Mouse (Mus musculus): ENCODE data around the gene Hoxc5.

The Hoxc5 gene

DNA sequence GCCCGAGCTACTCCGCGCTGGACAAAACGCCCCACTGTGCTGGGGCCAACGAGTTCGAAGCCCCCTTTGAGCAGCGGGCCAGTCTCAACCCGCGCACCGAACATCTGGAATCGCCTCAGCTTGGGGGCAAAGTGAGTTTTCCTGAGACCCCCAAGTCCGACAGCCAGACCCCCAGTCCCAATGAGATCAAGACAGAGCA, at the start of gene Hoxc5:
TSS of gene Hoxc5 (plus strand) at position 132 of the 199 bp plus-strand sequence.
- in situ Hi-C loops (cut with MseI, MboI): no loop called here

DNA sequence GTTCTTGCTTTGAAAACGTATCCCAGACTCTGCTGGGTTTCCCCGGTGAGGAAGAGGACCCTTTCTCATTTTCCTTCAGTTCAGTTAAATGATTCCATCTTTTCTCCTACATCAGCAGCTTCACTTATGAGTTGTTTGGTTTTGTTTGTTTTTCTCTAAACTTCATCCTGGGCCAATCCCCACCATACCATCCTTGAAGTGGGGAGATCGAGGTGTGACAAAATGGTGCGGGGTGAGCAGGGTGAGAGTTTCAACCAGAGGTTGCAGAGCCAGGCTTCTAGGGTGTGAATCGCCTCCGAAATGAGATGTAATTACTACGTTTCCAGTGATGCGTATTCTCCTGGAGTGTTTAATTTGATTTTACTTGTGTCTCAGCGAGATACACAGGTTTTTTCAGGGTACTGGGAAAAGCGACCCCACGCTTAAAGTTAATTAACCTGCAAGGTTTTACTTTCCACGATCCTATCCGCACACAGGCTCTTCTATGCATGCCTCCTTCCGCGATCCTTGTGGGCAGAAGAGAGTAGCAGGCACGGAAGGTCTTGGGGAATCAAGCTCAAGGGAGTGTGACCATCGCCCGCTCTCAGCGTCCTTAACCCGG, 49.2 kb upstream of the Hoxc5 start:
- in situ Hi-C loops (cut with MseI, MboI): no loop called here

DNA sequence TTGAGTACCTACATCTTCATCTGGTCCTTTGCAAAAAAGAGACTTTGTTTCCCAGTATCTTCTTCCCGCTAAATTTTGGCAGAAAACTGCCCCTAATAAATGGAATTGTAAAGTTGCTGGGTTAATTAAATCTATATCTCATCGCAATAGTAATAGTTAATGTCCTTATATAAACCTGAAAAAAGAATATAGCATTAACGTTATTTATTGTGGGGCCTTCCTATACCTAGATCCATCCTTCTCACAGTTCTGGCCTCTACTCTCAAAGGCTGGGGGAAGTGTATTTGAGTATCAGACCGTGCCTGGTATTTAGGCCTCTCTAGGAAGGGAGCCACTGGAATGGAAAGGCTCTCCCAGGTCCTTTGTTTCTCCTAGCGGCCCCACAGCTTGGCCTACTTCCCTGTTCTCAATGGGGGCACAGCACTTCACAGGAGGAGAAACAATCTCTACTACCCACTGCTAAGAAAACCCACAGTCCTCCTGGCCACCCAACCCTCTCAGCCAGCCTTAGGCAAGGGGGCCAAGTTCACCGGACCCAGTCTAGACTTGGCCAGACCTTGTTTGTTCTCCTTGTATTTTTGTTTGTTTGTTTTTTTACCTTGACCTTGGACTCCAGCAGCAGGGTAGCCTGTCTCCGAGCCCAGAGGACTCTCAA, 48.5 kb upstream of the Hoxc5 start:
- in situ Hi-C loops (cut with MseI, MboI): no loop called here

DNA sequence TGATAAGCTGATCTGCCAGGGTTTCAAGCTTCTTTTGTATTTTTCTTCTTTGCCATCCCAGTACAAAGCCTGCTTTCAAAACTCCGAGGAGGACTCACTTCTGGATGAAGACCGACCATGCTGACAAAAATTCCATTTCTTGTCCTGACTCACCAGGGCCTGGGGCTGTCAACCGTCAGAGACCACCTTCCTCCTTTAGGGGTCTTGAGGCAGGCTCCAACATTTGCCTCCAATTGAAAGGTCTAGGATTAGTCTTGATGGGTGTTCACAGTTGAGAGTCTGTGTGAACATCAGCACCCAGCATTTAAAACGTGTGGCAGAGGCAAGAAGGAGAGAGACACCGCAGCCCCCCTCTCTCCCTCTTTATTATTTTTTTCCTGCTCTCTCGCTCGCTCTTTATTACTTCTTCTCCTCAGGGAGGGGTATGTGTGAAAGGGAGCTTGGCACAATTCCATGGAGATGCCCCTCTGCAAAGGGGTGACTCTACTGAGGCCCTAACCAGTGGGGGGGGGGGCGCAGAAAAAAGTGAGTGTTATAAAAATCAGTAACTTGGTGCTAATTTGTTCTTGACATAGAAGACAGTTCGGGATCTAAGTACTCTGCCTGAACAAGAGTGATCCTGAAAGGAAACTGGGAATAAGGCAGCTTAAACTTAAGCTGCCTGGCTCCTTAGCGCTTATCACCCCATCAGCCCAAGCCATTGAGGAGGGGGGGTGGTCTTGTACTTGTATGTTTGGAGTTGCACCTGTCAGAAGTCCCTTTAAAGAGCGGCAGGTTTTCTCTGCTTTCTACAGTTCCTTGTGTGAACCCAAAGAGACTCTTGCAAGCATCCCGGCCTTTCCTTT, 47.7 kb upstream of the Hoxc5 start:
- in situ Hi-C loops (cut with MseI, MboI): no loop called here

DNA sequence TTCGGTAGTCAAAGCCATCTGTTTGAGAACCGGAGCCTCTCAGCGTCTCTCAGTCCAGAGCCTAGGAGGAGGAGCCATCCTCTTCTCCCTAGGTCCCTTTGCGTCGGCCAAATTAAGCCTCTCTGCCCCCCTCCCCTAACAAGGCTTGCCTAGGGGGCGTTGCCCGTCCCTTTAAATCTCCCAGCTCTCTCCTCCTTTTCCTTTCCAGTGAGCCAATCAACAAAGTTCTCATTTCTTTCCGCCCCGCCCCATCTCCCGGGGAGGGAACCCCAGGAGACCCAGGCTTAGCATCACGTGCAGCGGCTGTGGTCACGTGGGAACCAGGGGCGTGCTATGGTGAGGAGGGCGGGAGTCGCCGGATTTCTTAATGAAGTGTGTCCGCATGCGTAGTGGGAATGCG, 46.6 kb upstream of the Hoxc5 start:
- in situ Hi-C loops (cut with MseI, MboI): no loop called here

DNA sequence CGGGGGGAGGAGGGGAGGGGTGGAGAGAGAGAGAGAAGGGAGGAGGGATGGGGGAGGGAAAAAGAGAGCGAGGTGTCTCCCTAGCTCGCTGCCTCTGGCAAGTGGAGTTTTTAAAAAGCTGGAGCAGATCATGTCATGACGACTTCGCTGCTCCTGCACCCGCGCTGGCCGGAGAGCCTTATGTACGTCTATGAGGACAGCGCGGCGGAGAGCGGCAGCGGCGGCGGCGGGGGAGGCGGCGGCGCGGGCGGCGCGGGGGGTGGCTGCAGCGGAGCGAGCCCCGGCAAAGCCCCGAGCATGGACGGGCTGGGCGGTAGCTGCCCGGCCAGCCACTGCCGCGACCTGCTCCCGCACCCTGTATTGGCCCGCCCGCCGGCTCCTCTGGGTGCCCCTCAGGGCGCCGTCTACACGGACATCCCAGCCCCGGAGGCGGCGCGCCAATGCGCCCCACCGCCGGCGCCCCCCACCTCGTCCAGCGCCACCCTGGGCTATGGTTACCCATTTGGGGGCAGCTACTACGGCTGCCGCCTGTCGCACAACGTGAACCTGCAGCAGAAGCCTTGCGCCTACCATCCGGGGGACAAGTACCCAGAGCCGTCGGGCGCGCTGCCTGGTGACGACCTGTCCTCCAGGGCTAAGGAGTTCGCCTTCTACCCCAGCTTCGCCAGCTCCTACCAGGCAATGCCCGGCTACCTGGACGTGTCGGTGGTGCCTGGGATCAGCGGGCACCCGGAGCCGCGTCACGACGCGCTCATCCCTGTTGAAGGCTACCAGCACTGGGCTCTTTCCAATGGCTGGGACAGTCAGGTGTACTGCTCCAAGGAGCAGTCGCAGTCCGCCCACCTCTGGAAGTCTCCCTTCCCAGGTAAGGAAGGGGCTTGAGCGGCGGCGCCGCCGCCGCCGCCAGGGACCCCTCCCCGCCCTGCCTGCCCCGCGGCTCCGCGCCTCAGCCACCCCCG, 45.9 kb upstream of the Hoxc5 start, which contains the start of gene Hoxc13:
TSS of gene Hoxc13 (plus strand) at position 51 of the 959 bp plus-strand sequence.
- in situ Hi-C loops (cut with MseI, MboI): no loop called here

DNA sequence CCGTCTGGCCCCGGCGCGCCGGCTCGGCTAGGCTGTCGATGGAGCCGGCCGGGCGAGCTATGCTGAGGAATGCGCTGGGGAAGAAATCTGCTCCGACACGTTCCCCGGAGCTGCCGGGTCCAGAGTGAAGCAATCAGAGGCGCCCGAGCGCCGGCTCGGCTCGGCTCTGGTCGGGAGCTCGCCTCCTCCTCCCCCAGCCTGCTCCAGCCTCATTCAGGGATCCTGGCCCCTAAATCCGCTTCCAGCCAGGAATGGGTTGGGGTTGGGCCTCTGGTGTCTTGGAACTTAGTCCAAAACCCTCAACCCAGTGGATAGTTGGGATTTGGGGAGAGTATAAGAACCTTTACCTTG, 45.3 kb upstream of the Hoxc5 start:
- in situ Hi-C loops (cut with MseI, MboI): no loop called here

DNA sequence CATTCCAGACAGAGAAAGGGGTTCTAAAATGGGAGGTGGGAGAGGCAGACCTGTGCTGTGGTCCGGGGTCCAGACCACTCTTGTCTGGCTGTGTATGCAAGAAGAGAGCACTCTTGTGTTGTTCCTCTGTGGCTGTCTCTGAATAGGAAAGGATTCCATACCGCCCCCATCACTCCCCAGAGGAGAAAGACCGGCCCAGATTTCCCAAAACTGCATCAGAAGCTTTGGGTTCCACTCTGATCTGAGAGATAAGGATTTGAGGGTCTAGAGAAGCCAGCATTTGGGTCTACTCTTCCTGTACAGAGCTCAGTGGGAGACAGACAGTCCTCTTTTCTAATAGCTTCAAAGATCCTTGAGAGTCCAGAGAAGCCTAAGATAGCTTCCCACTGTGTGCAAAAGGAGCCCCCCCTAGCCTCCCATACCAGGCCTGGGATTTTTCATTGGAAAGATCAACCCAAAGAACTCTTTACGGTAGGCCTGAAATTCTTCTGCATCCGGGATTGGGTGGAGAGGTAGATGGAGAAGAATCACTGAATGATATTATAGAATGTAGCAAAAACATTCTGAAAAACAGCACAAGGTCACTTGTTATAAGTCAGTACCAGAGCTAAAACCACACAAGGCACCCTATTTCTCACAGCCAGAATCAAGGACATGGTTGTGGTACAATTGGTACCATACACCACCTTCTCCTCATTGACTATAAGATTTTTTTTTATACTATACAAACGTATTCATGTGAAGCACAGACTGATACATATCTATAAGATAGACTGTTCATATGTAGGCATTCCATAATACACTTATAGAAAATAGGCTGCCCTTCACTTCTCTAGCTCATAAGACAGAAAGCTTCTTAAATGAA, 44.4 kb upstream of the Hoxc5 start:
- in situ Hi-C loops (cut with MseI, MboI): no loop called here

DNA sequence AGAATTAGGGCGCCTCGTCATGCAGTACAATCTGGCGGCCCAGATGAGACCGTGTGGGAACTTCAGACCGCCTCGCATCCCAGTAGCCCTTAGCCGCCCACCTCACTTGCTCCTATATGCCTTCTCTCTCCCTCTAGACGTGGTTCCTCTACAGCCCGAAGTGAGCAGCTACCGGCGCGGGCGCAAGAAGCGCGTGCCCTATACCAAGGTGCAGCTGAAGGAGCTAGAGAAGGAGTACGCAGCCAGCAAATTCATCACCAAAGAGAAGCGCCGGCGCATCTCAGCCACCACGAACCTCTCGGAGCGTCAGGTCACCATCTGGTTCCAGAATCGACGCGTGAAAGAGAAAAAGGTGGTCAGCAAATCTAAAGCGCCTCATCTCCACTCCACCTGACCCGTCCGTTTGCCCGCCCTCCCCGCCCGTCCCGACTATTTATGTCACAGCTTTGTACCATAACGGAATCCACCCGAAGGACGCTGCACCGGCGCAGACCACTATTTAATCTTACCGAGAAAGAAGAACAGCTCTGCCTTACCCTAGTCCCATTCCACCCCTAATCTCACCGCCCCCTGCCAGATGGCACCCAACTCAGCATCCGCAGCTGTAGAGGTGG, 40.1 kb upstream of the Hoxc5 start:
- in situ Hi-C loops (cut with MseI, MboI): loop anchor here in 1 of 2 experiments (25.0 kb wide), 1 partner anchor 165 kb away; no protein-coding TSS in a partner anchor

DNA sequence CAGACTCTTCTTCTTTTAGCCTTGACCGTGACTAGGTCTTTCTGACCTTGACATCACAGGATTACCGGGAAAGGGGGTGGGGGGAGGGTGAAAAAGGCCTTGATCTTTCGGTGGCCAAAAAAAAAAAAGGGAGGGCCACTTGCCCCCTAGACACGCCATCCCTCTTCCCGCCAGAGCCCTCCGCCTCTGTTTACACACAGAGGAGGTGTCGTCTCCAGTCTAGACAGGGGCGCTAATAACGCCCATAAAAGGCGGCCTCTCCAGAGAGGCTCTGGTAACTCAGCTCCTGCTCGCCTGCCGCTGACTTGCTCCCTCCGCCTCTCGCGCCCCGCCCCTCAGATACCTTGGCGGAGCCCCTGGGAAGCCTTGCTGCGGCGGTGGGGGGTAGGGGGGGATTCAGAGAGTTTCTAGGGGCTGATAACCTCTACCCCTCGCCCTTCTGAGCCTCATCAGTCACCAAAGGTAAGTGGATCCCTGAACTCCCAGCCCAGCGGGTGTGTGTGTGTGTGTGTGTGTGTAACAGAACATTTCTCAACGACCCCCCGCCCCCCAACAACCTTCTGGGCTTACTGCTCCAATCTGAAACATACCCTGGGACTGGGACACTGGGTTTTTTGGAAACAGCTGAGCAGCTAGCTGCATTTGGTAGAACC, 35.4 kb upstream of the Hoxc5 start:
- in situ Hi-C loops (cut with MseI, MboI): loop anchor here in 1 of 2 experiments (25.0 kb wide), 1 partner anchor 170 kb away; no protein-coding TSS in a partner anchor

DNA sequence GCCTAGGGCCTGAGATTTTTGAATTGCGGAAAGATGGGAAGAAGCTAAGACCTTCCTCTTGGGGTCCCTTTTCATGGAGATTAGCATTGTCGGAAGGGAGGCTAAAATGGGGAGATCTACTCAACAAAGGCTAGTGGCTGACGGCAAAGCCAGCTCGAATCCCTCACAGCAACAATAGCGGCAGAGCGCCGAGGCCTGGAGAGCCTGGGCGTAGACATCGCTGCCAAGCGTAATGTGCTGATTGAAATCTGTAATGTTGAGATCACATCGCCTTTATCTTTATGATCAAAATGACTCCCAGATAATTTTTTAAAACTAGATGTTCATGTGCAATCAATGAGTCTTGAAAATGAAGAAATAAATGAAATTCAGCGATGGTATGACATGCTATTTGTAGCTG, 32.8 kb upstream of the Hoxc5 start:
- in situ Hi-C loops (cut with MseI, MboI): loop anchor here in 1 of 2 experiments (25.0 kb wide), 1 partner anchor 172 kb away; no protein-coding TSS in a partner anchor

DNA sequence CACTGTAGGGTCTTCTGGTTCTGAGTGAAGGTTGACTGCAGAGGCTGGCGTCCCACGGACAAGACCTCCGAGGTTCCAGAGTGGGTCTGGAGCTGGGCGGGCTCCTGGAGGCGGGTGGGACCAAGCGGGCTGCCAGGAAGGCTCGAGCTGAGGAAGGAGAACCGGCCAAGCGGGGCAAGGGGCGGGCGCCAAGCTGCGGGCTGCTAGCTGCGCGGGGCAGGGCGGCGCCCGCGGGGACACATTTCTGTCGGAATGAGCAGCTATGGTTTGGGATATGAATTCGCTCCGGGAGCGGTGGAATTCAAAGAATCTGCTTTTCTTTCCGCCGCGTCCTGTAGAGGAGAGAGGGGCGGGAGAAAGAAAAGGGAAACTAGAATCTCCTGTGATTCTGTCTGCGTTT, 32.3 kb upstream of the Hoxc5 start:
- in situ Hi-C loops (cut with MseI, MboI): loop anchor here in 1 of 2 experiments (25.0 kb wide), 1 partner anchor 173 kb away; no protein-coding TSS in a partner anchor

DNA sequence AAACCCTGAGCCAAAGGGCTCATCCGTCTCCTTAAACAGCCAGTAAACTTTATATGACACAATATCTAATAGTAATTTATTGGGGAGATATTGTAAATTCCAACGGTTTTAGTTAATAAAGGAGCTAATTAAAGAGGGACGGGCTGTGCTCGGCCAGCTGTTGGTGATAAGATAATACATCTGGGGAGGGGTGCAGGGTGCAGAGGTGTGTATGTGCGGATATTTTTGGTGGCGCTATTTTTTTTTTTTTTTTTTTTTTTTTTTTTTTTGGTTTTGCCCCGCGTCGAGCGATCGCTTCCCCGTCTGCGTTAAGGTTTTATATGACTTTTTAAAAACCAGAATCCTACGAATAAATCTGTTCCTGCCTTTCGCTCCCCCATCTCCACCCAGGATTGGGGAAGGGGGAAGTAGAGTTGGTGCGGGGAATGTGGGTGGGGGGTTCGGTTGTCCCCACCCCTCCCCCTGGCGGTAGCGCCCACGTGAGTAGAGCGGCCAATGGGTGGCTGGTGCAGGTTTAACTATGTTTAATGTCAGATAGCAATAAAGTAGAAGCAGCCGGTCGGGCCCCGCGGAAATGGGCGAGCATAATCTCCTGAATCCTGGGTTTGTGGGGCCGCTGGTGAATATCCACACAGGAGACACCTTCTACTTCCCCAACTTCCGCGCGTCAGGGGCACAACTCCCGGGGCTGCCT, 30.8 kb upstream of the Hoxc5 start, which contains the start of gene Hoxc12:
TSS of gene Hoxc12 (plus strand) at position 479 of the 694 bp plus-strand sequence.
- in situ Hi-C loops (cut with MseI, MboI): loop anchor here in 1 of 2 experiments (25.0 kb wide), 1 partner anchor 174 kb away; no protein-coding TSS in a partner anchor

DNA sequence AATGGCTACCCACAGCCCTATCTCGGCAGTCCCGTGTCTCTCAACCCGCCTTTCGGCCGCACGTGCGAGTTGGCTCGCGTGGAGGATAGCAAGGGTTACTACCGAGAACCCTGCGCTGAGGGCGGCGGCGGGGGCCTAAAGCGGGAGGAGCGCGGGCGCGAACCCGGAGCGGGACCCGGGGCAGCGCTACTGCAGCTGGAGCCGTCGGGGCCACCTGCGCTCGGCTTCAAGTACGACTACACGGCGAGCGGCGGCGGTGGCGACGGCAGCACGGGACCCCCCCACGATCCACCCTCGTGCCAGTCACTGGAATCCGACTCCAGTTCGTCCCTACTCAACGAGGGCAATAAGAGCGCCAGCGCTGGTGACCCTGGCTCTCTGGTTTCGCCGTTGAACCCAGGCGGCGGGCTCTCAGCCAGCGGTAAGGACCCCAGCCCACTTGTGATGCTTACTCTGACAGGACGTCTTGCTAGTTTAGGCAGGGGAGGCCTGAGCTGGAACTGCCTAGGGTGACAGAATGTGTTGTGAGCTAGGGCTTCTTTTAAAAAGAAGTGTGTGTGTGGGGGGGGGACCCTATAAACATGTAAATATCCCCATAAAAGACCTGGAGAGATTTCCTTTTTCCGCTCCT, 30.1 kb upstream of the Hoxc5 start:
- in situ Hi-C loops (cut with MseI, MboI): loop anchor here in 1 of 2 experiments (25.0 kb wide), 1 partner anchor 175 kb away; no protein-coding TSS in a partner anchor

DNA sequence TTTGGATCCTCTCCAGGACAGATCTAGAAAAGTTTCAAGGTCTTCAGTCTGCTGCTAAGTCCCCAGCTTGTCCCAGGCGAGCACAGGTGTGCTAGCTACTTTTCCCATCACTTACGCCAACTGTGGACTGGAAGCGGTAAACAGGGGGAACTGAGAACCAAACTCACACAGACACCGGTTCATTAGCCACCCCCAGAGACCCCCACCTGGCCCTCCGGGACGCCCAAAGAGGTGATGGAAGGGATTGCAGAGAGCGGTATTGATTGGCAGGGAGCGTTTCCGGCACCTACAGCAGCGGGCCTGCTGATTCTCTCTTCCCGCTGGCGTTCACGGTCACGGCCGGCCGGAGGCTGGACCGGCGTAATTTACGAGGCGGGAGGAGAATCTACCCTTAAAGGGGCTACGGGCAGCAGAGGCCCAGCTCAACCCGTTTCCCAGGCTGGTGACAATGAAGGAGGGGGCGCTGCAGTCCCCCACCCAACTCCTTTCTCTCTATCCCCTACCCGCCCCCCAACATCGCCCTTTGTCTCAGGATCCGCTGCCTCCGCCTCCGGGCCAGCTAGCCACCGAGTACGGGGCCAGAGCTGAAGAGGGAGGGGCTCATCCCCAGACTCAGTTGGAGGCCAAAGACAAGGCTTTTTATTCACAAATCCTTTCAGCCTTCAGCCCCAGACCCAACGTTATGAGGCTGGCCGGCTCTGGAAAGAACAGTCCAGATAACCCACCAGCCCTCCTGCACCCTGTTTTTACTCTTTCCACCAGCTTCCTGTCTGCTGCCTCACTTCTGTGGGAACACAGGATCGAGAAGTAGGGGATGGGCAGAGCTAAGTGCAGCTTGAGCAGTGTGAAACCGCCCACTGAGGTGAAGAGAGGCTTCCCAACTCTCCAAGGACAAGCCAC, 27.7 kb upstream of the Hoxc5 start:
- in situ Hi-C loops (cut with MseI, MboI): loop anchor here (10.0 to 25.0 kb wide), 2 partner anchors 155 to 177 kb away; no protein-coding TSS in a partner anchor

DNA sequence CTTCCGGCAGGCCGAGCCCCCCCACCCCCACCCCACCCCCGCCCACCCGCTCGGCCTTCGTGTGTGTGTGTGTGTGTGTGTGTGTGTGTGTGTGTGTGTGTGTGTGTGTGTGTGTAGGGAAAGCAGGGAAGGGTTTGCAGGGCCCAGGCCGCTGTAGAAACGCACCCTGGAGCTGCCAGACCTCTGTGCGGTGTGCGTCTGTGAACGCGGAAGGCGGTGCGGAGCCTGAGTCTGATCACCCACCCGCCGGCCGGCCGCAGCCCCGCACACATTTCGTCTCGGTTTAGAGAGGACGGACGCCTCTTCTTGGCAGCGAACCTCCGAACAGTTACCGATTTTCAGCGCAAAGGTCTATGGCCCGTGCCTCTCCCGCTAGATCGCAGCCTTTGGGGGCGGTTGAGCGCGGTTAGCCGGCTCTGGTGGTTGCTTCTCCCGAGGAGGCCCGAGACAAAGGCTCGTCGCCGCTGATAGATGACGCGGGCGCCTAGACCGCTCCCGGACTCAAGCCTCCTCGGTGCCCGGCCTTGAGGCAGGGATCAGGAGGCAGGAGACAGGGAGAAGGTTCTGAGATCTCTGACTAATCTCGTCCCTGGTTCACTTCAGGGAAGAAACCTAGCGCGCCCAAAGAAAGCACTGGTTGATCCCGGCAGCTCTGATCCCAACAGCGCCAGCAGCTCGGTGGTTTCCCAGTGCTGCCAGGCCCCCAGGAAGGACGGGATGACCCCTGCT, 24.3 kb upstream of the Hoxc5 start:
- in situ Hi-C loops (cut with MseI, MboI): loop anchor here (10.0 to 25.0 kb wide), 2 partner anchors 158 to 181 kb away; no protein-coding TSS in a partner anchor

All from mouse trophoblast stem cell (cell line).